Mouse (Mus musculus) monocyte, adult 5-6 weeks (primary cell): ENCODE results near the gene Ctdnep1. TPM values are rescaled to one million over a fixed set of nuclear protein-coding genes. Genes with fewer than 3 reads are reported as not detected.

ENCODE experiments used
- ATAC-seq: fragments of 153-309, 156-312 bp; replicated peaks from 2 replicates; pipeline ENCODE4 v1.8.0; 2017; ENCODE audit warnings: mild to moderate bottlenecking; ENCODE audit not compliant: low TSS enrichment, insufficient number of reproducible peaks, severe bottlenecking, poor library complexity, low FRiP score
- total RNA-seq: library from RNA; stranded (forward); fragments of 200-1000, 200-491, 200-594 nt; gene quantifications from 3 replicates; pipeline ENCODE4 v1.2.3, GENCODE M21; 2017

Ctdnep1 gene
- total RNA-seq, 1 experiment from 2014 or later, result 19.4 TPM

DNA sequence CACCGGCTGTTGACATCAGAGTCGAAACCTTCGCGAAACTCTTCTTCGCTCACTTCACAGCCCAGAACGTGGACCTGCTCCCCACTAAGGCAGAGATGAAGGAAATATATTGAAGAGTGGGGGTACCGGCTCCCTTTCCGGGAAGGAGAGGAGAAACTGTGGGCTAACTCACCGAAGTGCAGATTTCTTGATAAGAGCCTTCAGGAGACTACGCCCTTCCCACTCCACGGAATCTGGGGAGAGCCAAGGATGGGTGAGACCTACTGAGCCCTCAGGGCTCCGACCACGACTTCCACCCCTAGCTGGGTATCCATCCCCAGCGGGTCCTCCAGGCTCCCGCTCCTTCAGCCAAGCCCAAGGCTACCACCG is 1.1 kb upstream of the Ctdnep1 start:
- no peak for ATAC-seq

DNA sequence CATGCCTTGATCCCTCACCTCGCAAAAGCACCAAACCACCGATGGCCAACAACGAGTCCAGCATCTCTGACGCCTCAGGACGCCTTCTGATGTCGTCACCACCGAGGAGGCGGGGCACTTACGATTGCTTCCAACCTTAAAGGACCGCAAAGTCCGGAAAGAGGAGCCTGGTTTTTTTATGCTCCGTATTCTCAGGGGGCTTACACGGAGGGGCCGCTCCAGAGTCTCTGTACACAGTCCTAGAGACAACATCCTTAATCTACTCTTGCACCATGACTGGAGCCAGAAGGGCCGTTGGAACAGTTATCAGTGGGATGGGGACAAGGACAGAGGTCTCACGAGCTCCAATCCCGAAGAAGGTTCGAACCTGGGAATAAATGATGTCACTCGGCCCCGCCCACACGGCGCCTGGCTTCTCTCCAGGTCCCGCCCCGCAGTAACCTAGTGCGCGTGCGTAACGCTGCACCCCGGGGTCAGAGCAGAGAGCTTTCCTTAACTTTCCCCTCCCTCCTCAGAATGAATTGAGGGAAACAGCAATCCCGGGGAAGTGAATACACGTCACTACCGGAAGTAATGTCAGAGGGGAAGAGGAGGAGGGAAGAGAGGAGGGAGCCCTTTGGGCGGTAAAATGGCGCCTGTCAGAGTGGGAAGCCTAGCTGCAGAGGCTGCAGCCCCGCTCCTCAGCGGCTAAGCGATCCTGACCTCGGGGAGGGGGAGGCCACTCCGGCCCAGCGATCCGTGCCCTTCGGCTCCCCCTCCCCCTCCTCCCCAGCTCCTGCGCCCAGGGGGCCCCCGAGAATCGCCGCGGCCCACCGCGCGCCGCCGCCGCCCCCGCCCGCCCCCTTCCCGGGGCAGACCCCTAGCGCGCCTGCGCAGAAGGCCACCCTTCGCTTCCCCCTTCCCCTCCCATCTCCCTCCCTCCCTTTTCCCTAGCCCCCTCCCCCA is 488 bp upstream of the Ctdnep1 start:
- peak; percentile 95 for ATAC-seq

DNA sequence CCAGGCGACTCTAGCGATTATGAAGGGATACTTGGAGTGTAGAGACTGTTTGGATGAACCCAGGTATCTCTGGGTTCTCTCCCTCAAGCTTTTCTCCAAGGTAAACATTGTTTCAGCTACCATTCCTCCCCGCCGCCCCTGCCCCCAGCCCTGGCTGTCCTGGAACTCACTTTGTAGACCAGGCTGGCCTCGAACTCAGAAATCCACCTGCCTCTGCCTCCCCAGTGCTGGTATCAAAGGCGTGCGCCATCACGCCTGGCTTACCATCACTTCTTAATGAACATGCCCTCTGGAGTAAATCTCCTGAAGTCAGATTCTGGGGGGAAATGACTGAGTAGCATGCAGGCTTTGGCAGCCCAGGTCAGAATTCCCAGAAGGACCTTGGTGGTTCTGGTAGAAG is 1.3 kb downstream of the Ctdnep1 start, which contains the start of gene Elp5:
Gene Elp5 (minus strand): TSS at position 293 of the 400 bp plus-strand sequence.
- no peak for ATAC-seq

- no peak for ATAC-seq
Observed at GRCm38 (mm10) chr11:69982877-69983276, 1.9 kb downstream of the Ctdnep1 start.

GRCm38 (mm10) chr11:69983377-69983776 is 2.4 kb downstream of the Ctdnep1 start:
- no peak for ATAC-seq

GRCm38 (mm10) chr11:69984431-69984830 is 3.5 kb downstream of the Ctdnep1 start:
- no peak for ATAC-seq

DNA sequence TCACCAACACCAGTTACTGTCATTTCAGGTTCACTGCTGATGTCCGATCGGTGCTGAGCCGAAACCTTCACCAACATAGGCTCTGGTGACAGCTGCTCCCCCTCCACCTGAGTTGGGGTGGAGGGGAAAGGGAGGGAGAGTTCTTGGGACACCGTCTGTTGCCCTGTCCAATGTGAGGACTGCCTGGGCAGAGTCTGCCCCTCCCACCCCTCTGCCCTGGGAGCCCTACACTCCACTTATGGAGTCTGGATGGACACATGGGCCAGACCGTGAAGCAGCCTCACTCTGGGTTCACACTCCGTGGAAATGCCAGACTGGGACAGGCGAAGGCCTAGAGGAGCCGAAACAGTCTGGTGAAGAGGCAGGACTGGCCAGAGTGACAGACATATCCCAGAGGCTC is 9.0 kb downstream of the Ctdnep1 start:
- ATAC-seq, result no peak

DNA sequence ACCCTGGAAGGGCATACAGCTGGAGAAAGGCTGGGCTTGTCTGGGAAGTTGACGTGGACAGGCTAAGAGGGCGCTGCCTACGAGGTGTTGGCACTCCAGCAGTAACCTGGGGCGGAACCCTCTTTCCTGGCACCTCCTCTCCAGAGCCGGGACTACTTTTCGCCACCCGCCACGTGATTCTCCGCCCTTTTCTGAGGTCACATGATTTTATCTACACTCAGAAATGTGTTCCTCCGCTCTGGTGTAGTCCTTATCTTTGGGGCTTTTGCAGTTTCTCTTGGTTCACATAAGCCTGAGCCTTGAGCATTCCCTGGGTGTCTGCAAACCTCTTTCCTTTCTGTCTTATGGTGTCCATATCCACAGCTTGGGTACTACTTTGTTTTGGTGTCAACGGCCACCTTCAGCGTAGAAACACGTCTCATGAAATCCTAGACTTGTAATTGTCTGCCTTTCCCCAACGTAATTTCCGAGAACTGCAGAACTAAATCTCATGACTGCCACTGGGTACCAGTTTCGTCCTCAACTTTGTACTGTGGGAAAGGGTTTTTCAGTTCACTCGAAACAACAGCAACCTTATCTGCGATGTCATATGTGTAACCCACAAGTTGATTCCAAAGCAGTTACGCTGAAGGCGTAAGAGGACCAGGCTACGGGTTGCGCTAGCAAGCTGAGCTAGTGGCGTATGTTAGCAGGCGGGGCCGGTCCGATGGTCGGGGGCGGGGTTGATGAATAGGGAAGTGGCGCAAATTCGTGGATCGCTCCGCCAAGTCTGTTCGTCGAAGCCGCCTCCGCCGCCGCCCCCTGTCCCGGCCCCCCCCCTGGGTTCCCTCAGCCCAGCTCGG is 10.1 kb downstream of the Ctdnep1 start, which contains the start of gene Gabarap:
Gene Gabarap (plus strand): TSS at position 294 of the 842 bp plus-strand sequence.
- ATAC-seq, result peak; percentile 64

- no peak for ATAC-seq
Observed at GRCm38 (mm10) chr11:69991711-69992110, 10.8 kb downstream of the Ctdnep1 start.

GRCm38 (mm10) chr11:69992396-69992795 is 11.4 kb downstream of the Ctdnep1 start:
- ATAC-seq, result no peak

GRCm38 (mm10) chr11:69992932-69993331 is 12.0 kb downstream of the Ctdnep1 start:
- ATAC-seq, result no peak

GRCm38 (mm10) chr11:69994401-69995090 is 13.6 kb downstream of the Ctdnep1 start:
- ATAC-seq, result no peak

DNA sequence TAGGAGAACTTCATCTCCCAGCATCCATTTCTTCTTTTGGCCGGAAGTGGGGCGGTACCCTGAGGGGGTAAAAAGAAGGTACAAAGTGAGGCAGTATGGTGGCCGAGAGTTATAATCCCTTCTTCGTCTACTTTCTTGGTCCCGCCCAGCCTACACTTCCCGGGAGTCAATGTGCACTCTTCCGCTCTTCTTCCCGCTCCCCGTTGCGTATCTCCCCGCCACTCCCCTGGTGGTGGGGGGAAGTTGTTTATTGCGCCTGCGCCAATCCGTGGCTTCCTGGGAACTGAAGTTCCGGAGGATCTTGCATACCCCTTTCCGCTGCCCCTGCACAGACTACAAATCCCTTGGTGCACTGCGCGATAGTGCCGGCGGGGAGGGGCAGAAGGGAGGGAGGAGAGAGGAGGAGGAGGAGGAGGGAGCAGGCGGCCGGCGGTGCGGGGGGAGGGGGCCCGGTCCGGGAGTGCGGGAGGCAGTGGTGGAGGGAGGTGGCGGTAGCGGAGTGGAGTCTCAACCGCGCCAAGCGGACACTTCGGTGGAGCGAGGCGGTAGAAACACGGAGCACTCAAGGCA is 14.5 kb downstream of the Ctdnep1 start, which contains the start of gene Phf23:
Gene Phf23 (plus strand): TSS at position 387 of the 570 bp plus-strand sequence.
- ATAC-seq, result peak; percentile 67

GRCm38 (mm10) chr11:69996161-69997061 is 15.5 kb downstream of the Ctdnep1 start:
- no peak for ATAC-seq

DNA sequence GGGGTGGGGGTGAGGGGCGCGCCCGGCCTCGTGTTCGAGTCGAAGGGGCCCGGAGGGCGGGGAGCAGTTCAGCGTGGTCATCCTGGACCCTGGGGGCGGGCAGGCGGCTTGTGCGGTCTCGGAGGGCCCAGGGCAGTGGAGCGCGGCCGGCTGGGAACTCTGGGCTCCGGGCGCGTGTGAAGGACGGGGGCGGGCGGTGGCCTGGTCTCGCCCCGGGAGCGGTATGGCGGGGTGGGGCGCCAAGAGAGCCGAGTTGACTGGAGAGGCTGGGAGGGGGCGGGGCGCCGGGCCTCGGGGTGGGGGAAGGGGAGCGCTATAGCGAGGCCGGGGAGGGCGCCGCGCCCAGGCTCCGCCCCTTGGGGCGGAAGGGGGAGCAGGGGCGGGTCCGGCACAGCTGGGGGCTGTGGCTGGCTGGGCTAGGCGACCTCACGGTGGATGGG is 16.1 kb downstream of the Ctdnep1 start:
- ATAC-seq, result 0 out of 2 replicates have a peak, but pooled peaks have one; percentile 4

- no peak for ATAC-seq
Observed at GRCm38 (mm10) chr11:69998567-69999491, 17.9 kb downstream of the Ctdnep1 start.
